Mouse (Mus musculus): Measurements from ENCODE around the gene Olfr642. TPM values are rescaled to one million over a fixed set of nuclear protein-coding genes. Genes with fewer than 3 reads are reported as not detected.

The Olfr642 gene
- polyA plus RNA-seq, 1 experiment, result not detected

DNA sequence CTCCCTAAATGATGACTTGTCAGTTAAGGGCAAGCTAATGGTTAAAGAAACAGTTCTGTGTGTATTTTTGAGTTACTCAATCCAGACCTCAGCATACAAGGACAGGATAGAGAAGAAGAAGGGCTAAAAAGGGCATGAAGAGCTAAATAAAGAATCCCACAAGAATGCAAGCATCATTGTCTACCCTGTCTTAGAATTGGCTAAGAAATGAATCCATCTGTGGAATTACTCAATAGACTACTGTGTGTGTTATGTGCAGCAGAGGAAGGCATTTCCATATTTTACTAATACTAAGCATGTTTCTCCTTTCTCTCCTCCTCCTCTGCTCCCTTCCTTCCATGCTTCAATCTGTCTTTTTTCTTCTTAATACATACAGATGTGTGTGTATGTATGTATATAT lies 53.3 kb downstream of the Olfr642 start:
- Histone ChIP-seq H3K27me3 (ENCODE audit: control insufficient read depth, insufficient read depth, low read length, poor library complexity, severe bottlenecking) (no peaks in the 10 kb centered on the region), H3K4me1 (ENCODE audit: control insufficient read depth, insufficient read depth, low read length) (no peaks in the 10 kb centered on the region), H3K9ac (ENCODE audit: low read depth, poor library complexity, severe bottlenecking) (no peak overlapping the region), H3K27ac (ENCODE audit: insufficient read depth, low read length) (no peak overlapping the region), H3K4me3 (ENCODE audit: low read depth, low read length) (no peak overlapping the region), H3K9me3 (replicated peaks; ENCODE audit: control insufficient read depth, insufficient read depth, low read length, poor library complexity, severe bottlenecking) (no peaks in the 10 kb centered on the region), H3K36me3 (ENCODE audit: control insufficient read depth, insufficient read depth, low read length, poor library complexity, severe bottlenecking) (no peaks in the 10 kb centered on the region)
- TF ChIP-seq EP300 (IDR thresholded peaks at IDR 0.05; ENCODE audit: insufficient read depth, low read depth, low read length), result no peak
- TF ChIP-seq CTCF (IDR thresholded peaks at IDR 0.05; ENCODE audit: low read depth, low read length), result no peak
- no peak for TF ChIP-seq POLR2A (IDR thresholded peaks at IDR 0.05; ENCODE audit: insufficient read depth, low read length)

DNA sequence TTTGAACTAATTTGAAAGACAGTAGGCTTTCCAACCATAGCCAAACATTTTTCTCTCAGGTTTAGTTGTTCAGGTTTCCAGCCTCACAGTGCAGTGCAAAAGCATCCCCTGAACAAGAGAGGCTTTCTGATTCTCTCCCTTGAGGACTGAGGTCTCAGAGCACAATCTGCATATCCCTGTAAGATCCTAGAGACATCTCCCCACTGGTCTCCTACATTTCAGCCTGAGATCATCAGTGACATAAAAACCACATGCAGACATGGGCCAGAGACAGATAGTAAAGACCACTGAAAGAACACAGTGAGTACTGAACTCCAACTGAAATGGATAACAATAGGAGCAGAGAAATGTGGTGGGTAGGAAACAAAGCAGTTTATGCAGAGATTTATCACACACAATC lies 54.0 kb downstream of the Olfr642 start, which contains the start of gene Olfr638:
TSS of gene Olfr638 (plus strand) at position 301 of the 400 bp plus-strand sequence.
- TF ChIP-seq POLR2A (IDR thresholded peaks at IDR 0.05; ENCODE audit: insufficient read depth, low read length), result no peak
- TF ChIP-seq EP300 (IDR thresholded peaks at IDR 0.05; ENCODE audit: insufficient read depth, low read depth, low read length), result no peak
- TF ChIP-seq CTCF (IDR thresholded peaks at IDR 0.05; ENCODE audit: low read depth, low read length), result no peak
- Histone ChIP-seq H3K27ac (ENCODE audit: insufficient read depth, low read length) (no peak within 1 kb of the TSS), H3K36me3 (ENCODE audit: control insufficient read depth, insufficient read depth, low read length, poor library complexity, severe bottlenecking) (no peaks in the 10 kb centered on the region), H3K4me1 (ENCODE audit: control insufficient read depth, insufficient read depth, low read length) (no peaks in the 10 kb centered on the region), H3K9me3 (replicated peaks; ENCODE audit: control insufficient read depth, insufficient read depth, low read length, poor library complexity, severe bottlenecking) (no peaks in the 10 kb centered on the region), H3K9ac (ENCODE audit: low read depth, poor library complexity, severe bottlenecking) (no peak within 1 kb of the TSS), H3K27me3 (ENCODE audit: control insufficient read depth, insufficient read depth, low read length, poor library complexity, severe bottlenecking) (no peaks in the 10 kb centered on the region), H3K4me3 (ENCODE audit: low read depth, low read length) (no peak within 1 kb of the TSS)

Other genes with a start within 250 kb of the Olfr642 start
- gene Hbb-bt, start 238.7 kb downstream of the Olfr642 start, polyA plus RNA-seq (2011; ENCODE audit: insufficient read depth, insufficient read length, low read depth, missing spikeins), result 1.2 and 2.2 TPM in 2 replicates
- 3.5 TPM in 1 of 2 replicates, not detected in the other for gene Hbb-bs, start 224.6 kb downstream of the Olfr642 start, polyA plus RNA-seq (2011; ENCODE audit: insufficient read depth, insufficient read length, low read depth, missing spikeins)
- not detected in 2 replicates for gene Hbb-bh2, start 212.1 kb downstream of the Olfr642 start, polyA plus RNA-seq (2011; ENCODE audit: insufficient read depth, insufficient read length, low read depth, missing spikeins)
- gene Hbb-bh1, start 209.5 kb downstream of the Olfr642 start, polyA plus RNA-seq (2011; ENCODE audit: insufficient read depth, insufficient read length, low read depth, missing spikeins), result not detected in 2 replicates
- gene Hbb-y, start 199.4 kb downstream of the Olfr642 start, polyA plus RNA-seq (2011; ENCODE audit: insufficient read depth, insufficient read length, low read depth, missing spikeins), result 1.4 TPM in 1 of 2 replicates, not detected in the other
- gene Olfr66, start 166.4 kb downstream of the Olfr642 start, polyA plus RNA-seq (2011; ENCODE audit: insufficient read depth, insufficient read length, low read depth, missing spikeins), result not detected in 2 replicates
- not detected in 2 replicates for gene Olfr64, start 158.2 kb downstream of the Olfr642 start, polyA plus RNA-seq (2011; ENCODE audit: insufficient read depth, insufficient read length, low read depth, missing spikeins)
- not detected in 2 replicates for gene Olfr65, start 149.2 kb downstream of the Olfr642 start, polyA plus RNA-seq (2011; ENCODE audit: insufficient read depth, insufficient read length, low read depth, missing spikeins)
- gene Olfr631, start 123.8 kb downstream of the Olfr642 start, polyA plus RNA-seq (2011; ENCODE audit: insufficient read depth, insufficient read length, low read depth, missing spikeins), result not detected in 2 replicates
- gene Olfr632, start 118.3 kb downstream of the Olfr642 start, polyA plus RNA-seq (2011; ENCODE audit: insufficient read depth, insufficient read length, low read depth, missing spikeins), result not detected in 2 replicates
- gene Olfr633, start 108.2 kb downstream of the Olfr642 start, polyA plus RNA-seq (2011; ENCODE audit: insufficient read depth, insufficient read length, low read depth, missing spikeins), result not detected in 2 replicates
- gene Olfr635, start 81.5 kb downstream of the Olfr642 start, polyA plus RNA-seq (2011; ENCODE audit: insufficient read depth, insufficient read length, low read depth, missing spikeins), result 0.08 and 0.13 TPM in 2 replicates
- not detected in 2 replicates for gene Olfr638, start 53.9 kb downstream of the Olfr642 start, polyA plus RNA-seq (2011; ENCODE audit: insufficient read depth, insufficient read length, low read depth, missing spikeins)
- gene Olfr639, start 35.4 kb downstream of the Olfr642 start, polyA plus RNA-seq (2011; ENCODE audit: insufficient read depth, insufficient read length, low read depth, missing spikeins), result not detected in 2 replicates
- not detected in 2 replicates for gene Olfr640, start 27.1 kb downstream of the Olfr642 start, polyA plus RNA-seq (2011; ENCODE audit: insufficient read depth, insufficient read length, low read depth, missing spikeins)
- not detected in 2 replicates for gene Olfr641, start 17.2 kb downstream of the Olfr642 start, polyA plus RNA-seq (2011; ENCODE audit: insufficient read depth, insufficient read length, low read depth, missing spikeins)
- gene 4930516K23Rik, start 8.8 kb upstream of the Olfr642 start, polyA plus RNA-seq (2011; ENCODE audit: insufficient read depth, insufficient read length, low read depth, missing spikeins), result not detected in 2 replicates
- gene Olfr644, start 19.2 kb upstream of the Olfr642 start, polyA plus RNA-seq (2011; ENCODE audit: insufficient read depth, insufficient read length, low read depth, missing spikeins), result not detected in 2 replicates
- gene Olfr645, start 32.8 kb upstream of the Olfr642 start, polyA plus RNA-seq (2011; ENCODE audit: insufficient read depth, insufficient read length, low read depth, missing spikeins), result not detected in 2 replicates
- not detected in 2 replicates for gene Olfr646, start 52.2 kb upstream of the Olfr642 start, polyA plus RNA-seq (2011; ENCODE audit: insufficient read depth, insufficient read length, low read depth, missing spikeins)
- gene Ubqln5, start 77.2 kb upstream of the Olfr642 start, polyA plus RNA-seq (2011; ENCODE audit: insufficient read depth, insufficient read length, low read depth, missing spikeins), result not detected in 2 replicates
- not detected in 2 replicates for gene Olfr643, start 84.7 kb upstream of the Olfr642 start, polyA plus RNA-seq (2011; ENCODE audit: insufficient read depth, insufficient read length, low read depth, missing spikeins)
- not detected in 2 replicates for gene Ubqln3, start 90.6 kb upstream of the Olfr642 start, polyA plus RNA-seq (2011; ENCODE audit: insufficient read depth, insufficient read length, low read depth, missing spikeins)
- gene Ubqlnl, start 97.9 kb upstream of the Olfr642 start, polyA plus RNA-seq (2011; ENCODE audit: insufficient read depth, insufficient read length, low read depth, missing spikeins), result not detected in 2 replicates
- gene Olfm5, start 112.2 kb upstream of the Olfr642 start, polyA plus RNA-seq (2011; ENCODE audit: insufficient read depth, insufficient read length, low read depth, missing spikeins), result not detected in 2 replicates
- not detected in 2 replicates for gene Olfr648, start 130.7 kb upstream of the Olfr642 start, polyA plus RNA-seq (2011; ENCODE audit: insufficient read depth, insufficient read length, low read depth, missing spikeins)
- not detected in 2 replicates for gene Olfr649, start 143.3 kb upstream of the Olfr642 start, polyA plus RNA-seq (2011; ENCODE audit: insufficient read depth, insufficient read length, low read depth, missing spikeins)
- 119 and 128 TPM in 2 replicates for gene Trim6, start 166.1 kb upstream of the Olfr642 start, polyA plus RNA-seq (2011; ENCODE audit: insufficient read depth, insufficient read length, low read depth, missing spikeins)
- 10.6 and 11.6 TPM in 2 replicates for gene Trim34a, start 191.8 kb upstream of the Olfr642 start, polyA plus RNA-seq (2011; ENCODE audit: insufficient read depth, insufficient read length, low read depth, missing spikeins)
- gene Trim5, start 235.4 kb upstream of the Olfr642 start, polyA plus RNA-seq (2011; ENCODE audit: insufficient read depth, insufficient read length, low read depth, missing spikeins), result 1.2 and 2.5 TPM in 2 replicates